Mouse (Mus musculus): Measurements from ENCODE around the gene Creb3l4.

GRCm38 (mm10) chr3:90291982-90292344 is 48.7 kb upstream of the Creb3l4 start:
- TF ChIP-seq CTCF (IDR thresholded peaks at IDR 0.05; ENCODE audit: insufficient read depth, low read length): no peak
- TF ChIP-seq POLR2A (IDR thresholded peaks at IDR 0.05; ENCODE audit: borderline replicate concordance, extremely low read depth, low read depth, low read length): no peak

Measured in lung, adult 2 months (tissue).